Mouse (Mus musculus): ENCODE data around the gene Akap6. TPM values are rescaled to one million over a fixed set of nuclear protein-coding genes. Genes with fewer than 3 reads are reported as not detected.

Akap6 gene
- total and polyA plus RNA-seq, 3 experiments: not detected

DNA sequence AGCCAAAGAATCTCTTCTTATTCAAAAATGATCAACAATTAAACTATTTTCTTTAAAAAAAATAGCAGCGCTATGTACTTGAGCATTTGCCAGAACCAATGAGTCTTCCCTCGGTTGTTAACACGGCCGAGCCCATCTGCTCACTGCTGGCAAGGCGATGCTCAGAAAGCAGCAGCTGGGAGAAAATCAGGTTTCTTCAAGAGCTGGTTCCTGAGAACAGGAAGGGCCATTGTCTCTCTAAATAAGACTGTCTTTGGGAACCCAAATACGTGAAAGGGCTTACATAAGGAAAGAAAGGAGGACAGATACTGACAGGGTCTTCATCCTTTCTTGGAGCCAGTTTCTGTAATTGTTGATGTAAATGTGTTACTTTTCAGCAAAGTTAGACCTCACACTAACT is 75.2 kb downstream of the Akap6 start:
- no peak for DNase-seq (ENCODE audit: low read depth, low spot score)
- Histone ChIP-seq H3K36me3 (ENCODE audit: control insufficient read depth in 1 of 2, insufficient read depth in 2 of 2, low read length in 2 of 2) (no peaks in the 10 kb centered on the region), H3K9me3 (replicated peaks; ENCODE audit: insufficient read depth, low read length) (no peaks in the 10 kb centered on the region), H3K4me3 (ENCODE audit: control insufficient read depth in 1 of 2, insufficient read depth in 1 of 2, low read depth in 2 of 2, low read length in 2 of 2) (no peak overlapping the region), H3K9ac (ENCODE audit: control insufficient read depth, low read depth, low read length, poor library complexity, severe bottlenecking) (no peak overlapping the region), H3K27ac (ENCODE audit: control insufficient read depth, low read depth, low read length) (no peak overlapping the region), H3K79me2 (ENCODE audit: control insufficient read depth, insufficient read depth, low read length, poor library complexity) (no peaks in the 10 kb centered on the region), H3K4me1 (ENCODE audit: control insufficient read depth in 1 of 2, insufficient read depth in 2 of 2, low read length in 2 of 2) (no peaks in the 10 kb centered on the region), H3K27me3 (ENCODE audit: control insufficient read depth in 1 of 2, insufficient read depth in 2 of 2, low read length in 2 of 2) (peaks cover 6% of the 10 kb centered on the region in 2 experiments)
- TF ChIP-seq E2F4 (IDR thresholded peaks at IDR 0.05; ENCODE audit: borderline replicate concordance, low read depth, low read length) (no peak), SMC3 (IDR thresholded peaks at IDR 0.05; ENCODE audit: low read depth, low read length) (no peak), POLR2AphosphoS5 (IDR thresholded peaks at IDR 0.05; ENCODE audit: borderline replicate concordance, low read depth, low read length) (no peak), UBTF (IDR thresholded peaks at IDR 0.05; ENCODE audit: borderline replicate concordance, insufficient read depth, low read depth, low read length) (no peak), ELF1 (IDR thresholded peaks at IDR 0.05; ENCODE audit: low read depth, low read length) (no peak), JUND (IDR thresholded peaks at IDR 0.05; ENCODE audit: low read depth, low read length) (no peak), MXI1 (IDR thresholded peaks at IDR 0.05; ENCODE audit: low read depth, low read length) (no peak), MAX (IDR thresholded peaks at IDR 0.05; ENCODE audit: low read length) (no peak), CHD2 (IDR thresholded peaks at IDR 0.05; ENCODE audit: low read length) (no peak), RAD21 (IDR thresholded peaks at IDR 0.05; ENCODE audit: low read depth, low read length) (no peak), MYB (IDR thresholded peaks at IDR 0.05; ENCODE audit: low read depth, low read length) (no peak)

DNA sequence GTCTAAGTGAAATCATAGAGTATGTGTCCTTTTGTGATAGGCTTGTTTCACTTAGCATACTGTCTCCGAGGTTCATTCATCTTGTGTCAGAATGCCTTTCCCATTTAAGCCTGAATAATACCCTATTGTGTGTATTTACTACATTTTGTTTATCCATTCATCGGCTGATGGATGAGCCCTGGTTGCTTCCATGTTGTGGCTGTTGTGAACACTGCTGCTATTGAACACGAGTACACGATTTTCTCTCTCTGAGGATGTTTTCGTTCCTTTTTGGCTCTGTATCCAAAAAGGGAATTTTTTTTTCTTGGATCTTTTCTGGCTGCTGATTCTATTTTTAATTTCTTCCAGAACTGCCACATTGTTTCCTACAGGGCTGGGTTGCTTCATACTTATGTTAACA is 81.0 kb downstream of the Akap6 start:
- Histone ChIP-seq H3K27ac (ENCODE audit: control insufficient read depth, low read depth, low read length) (no peak overlapping the region), H3K27me3 (ENCODE audit: control insufficient read depth in 1 of 2, insufficient read depth in 2 of 2, low read length in 2 of 2) (peaks cover 4 to 13% of the 10 kb centered on the region in 2 experiments), H3K79me2 (ENCODE audit: control insufficient read depth, insufficient read depth, low read length, poor library complexity) (no peaks in the 10 kb centered on the region), H3K36me3 (ENCODE audit: control insufficient read depth in 1 of 2, insufficient read depth in 2 of 2, low read length in 2 of 2) (no peaks in the 10 kb centered on the region), H3K9me3 (replicated peaks; ENCODE audit: insufficient read depth, low read length) (no peaks in the 10 kb centered on the region), H3K9ac (ENCODE audit: control insufficient read depth, low read depth, low read length, poor library complexity, severe bottlenecking) (no peak overlapping the region), H3K4me3 (ENCODE audit: control insufficient read depth in 1 of 2, insufficient read depth in 1 of 2, low read depth in 2 of 2, low read length in 2 of 2) (no peak overlapping the region), H3K4me1 (ENCODE audit: control insufficient read depth in 1 of 2, insufficient read depth in 2 of 2, low read length in 2 of 2) (no peaks in the 10 kb centered on the region)
- no peak for DNase-seq (ENCODE audit: low read depth, low spot score)
- no peak for TF ChIP-seq MAX (IDR thresholded peaks at IDR 0.05; ENCODE audit: low read length)
- TF ChIP-seq ELF1 (IDR thresholded peaks at IDR 0.05; ENCODE audit: low read depth, low read length): no peak
- TF ChIP-seq NELFE (IDR thresholded peaks at IDR 0.05; ENCODE audit: low read depth, low read length): no peak
- no peak for TF ChIP-seq MXI1 (IDR thresholded peaks at IDR 0.05; ENCODE audit: low read depth, low read length)
- no peak for TF ChIP-seq NRF1 (IDR thresholded peaks at IDR 0.05; ENCODE audit: insufficient read depth, low read depth, low read length, poor library complexity, severe bottlenecking)
- TF ChIP-seq UBTF (IDR thresholded peaks at IDR 0.05; ENCODE audit: borderline replicate concordance, insufficient read depth, low read depth, low read length): no peak
- TF ChIP-seq ZKSCAN1 (IDR thresholded peaks at IDR 0.05; ENCODE audit: low read depth, low read length): no peak
- no peak for TF ChIP-seq ZMIZ1 (IDR thresholded peaks at IDR 0.05; ENCODE audit: low read depth, low read length)
- TF ChIP-seq GATA1 (IDR thresholded peaks at IDR 0.05; ENCODE audit: low read depth, low read length): no peak
- TF ChIP-seq TBP (IDR thresholded peaks at IDR 0.05; ENCODE audit: low read depth, low read length): no peak
- TF ChIP-seq HCFC1 (IDR thresholded peaks at IDR 0.05; ENCODE audit: low read depth, low read length): no peak
- TF ChIP-seq TCF12 (IDR thresholded peaks at IDR 0.05; ENCODE audit: low read depth, low read length): no peak
- no peak for TF ChIP-seq CHD1 (IDR thresholded peaks at IDR 0.05; ENCODE audit: low read depth, low read length)
- TF ChIP-seq POLR2AphosphoS2 (IDR thresholded peaks at IDR 0.05; ENCODE audit: low read length): no peak
- no peak for TF ChIP-seq POLR2A (IDR thresholded peaks at IDR 0.05; ENCODE audit: control insufficient read depth in 1 of 2, insufficient read depth in 1 of 2, low read depth in 1 of 2, low read length in 2 of 2, poor library complexity in 1 of 2)
- no peak for TF ChIP-seq EP300 (IDR thresholded peaks at IDR 0.05; ENCODE audit: low read depth in 1 of 2, low read length in 2 of 2)
- TF ChIP-seq CHD2 (IDR thresholded peaks at IDR 0.05; ENCODE audit: low read length): no peak
